Mouse (Mus musculus): Measurements from ENCODE around the gene B4galnt3.

DNA sequence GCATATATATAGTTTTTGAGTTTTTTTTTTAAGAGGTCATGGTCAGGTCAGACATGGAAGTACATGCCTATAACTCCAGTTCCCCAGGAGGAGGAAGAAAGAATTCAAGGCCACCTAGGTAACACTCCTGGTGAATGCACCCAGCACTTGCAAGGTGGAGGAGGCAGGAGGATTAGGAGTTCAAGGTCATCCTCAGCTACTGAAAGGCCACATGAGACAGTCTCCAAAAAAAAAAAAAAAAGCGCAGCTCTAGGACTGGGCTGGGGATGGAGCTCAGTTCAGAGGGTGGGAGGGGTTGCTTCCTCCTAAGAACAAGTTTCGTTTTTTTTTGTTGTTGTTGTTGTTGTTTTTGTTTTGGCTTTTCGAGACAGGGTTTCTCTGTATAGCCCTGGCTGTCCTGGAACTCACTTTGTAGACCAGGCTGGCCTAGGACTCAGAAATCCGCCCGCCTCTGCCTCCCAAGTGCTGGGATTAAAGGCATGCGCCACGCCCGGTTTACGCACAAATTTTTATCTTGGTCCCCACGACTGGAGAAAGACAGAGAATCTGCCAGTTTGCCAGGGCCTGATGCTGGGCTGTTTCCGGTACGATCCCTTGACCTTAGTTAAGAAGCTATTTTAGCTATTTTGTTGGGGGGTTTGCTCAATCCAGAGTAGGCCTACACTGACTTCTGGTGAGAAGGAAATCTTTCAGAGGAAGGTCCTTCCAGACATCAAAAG is 109.2 kb downstream of the B4galnt3 start:
- TF ChIP-seq POLR2A (IDR thresholded peaks at IDR 0.05; ENCODE audit: insufficient read length, low read depth) (no peak), TCF12 (IDR thresholded peaks at IDR 0.05; ENCODE audit: insufficient read depth, poor library complexity, severe bottlenecking) (no peak), SRF (IDR thresholded peaks at IDR 0.05; ENCODE audit: control insufficient read depth, insufficient read length, low read depth) (no peak), POLR2AphosphoS2 (IDR thresholded peaks at IDR 0.05; ENCODE audit: insufficient read length, low read depth) (no peak), E2F4 (IDR thresholded peaks at IDR 0.05; ENCODE audit: insufficient read depth) (no peak), REST (IDR thresholded peaks at IDR 0.05; ENCODE audit: insufficient read depth, insufficient read length) (no peak), USF1 (IDR thresholded peaks at IDR 0.05; ENCODE audit: low read depth) (no peak), TCF3 (IDR thresholded peaks at IDR 0.05; ENCODE audit: insufficient read length, low read depth) (no peak), CEBPB (IDR thresholded peaks at IDR 0.05; ENCODE audit: insufficient read depth, poor library complexity, severe bottlenecking) (no peak), MYOD1 (IDR thresholded peaks at IDR 0.05; ENCODE audit: control insufficient read depth in 1 of 3, insufficient read length in 2 of 3, low read depth in 2 of 3) (no peak), MAX (IDR thresholded peaks at IDR 0.05; ENCODE audit: low read depth) (no peak), MYOG (IDR thresholded peaks at IDR 0.05; ENCODE audit: control insufficient read depth in 1 of 3, insufficient read depth in 1 of 3, insufficient read length in 2 of 3, low read depth in 2 of 3) (no peak)
